Mouse (Mus musculus) cortical plate, adult 2 months (tissue): ENCODE results near the gene Marveld3.

Source experiments
- CTCF ChIP-seq: fragments of 200-500 bp; IDR thresholded peaks from 2 replicates; pipeline ENCODE4 v1.5.1; 2011; ENCODE audit warnings: mild to moderate bottlenecking, control low read depth, low read length; ENCODE audit not compliant: insufficient read depth; ENCODE audit errors: extremely low read depth
- POLR2A ChIP-seq: fragments of 200-500 bp; IDR thresholded peaks from 2 replicates; pipeline ENCODE4 v1.6.1; 2011; ENCODE audit warnings: mild to moderate bottlenecking, low read length, control low read depth; ENCODE audit not compliant: insufficient read depth; ENCODE audit errors: extremely low read depth

GRCm38 (mm10) chr8:109903909-109904469 is 58.0 kb downstream of the Marveld3 start:
- TF ChIP-seq POLR2A (no peak), CTCF (no peak)
